Comparison of ENCODE assay signal across 8 mouse cellular contexts in the genomic region with DNA sequence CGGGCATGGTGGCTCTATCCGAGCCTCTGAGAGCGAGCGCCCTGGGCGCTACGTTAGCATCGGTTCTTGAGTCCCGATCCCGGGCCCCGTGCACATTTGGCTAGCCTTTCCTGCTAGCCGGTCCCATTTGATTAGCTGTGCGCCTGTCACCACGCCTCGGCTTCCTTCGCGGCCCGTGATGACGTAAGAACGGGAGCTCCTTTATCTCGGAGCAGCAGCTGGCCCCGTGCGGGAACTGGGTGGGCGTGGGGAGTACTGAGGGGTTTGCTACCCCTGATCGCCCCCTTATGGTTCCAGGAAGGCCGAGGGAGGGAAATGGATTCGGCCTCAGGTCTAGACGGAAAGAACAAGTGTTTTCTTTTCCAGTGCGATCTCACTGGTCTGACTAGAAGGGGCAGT. TPM values are rescaled to one million over a fixed set of nuclear protein-coding genes. Genes with fewer than 3 reads are reported as not detected.
DNase-seq lines count a peak whose midpoint lies in the region; ATAC-seq and TF ChIP-seq lines count a peak whose summit lies in the region.

No protein-coding gene starts in this region.

- H3K4me3 ChIP-seq in ES-E14 (ENCODE audit: insufficient read depth in 1 of 2, low read depth in 1 of 2, low read length in 2 of 2, poor library complexity in 1 of 2, severe bottlenecking in 1 of 2): peak overlapping the region; percentile 82 to 93
- peak overlapping the region; percentile 82 for H3K4me3 ChIP-seq in forebrain, embryonic 14.5 days (ENCODE audit: low read depth, low read length)
- peak overlapping the region; percentile 94 for H3K4me3 ChIP-seq in liver, embryonic 16.5 days (ENCODE audit: low read depth, low read length)
- peak overlapping the region; percentile 89 for H3K4me3 ChIP-seq in neural tube, embryonic 13.5 days

- peak; percentile 83 for DNase-seq in ES-E14 (ENCODE audit: low read depth, low spot score)
- DNase-seq in cerebellum, adult 11 months: peak; percentile 77
- DNase-seq in forebrain, embryonic 14.5 days (ENCODE audit: low spot score): peak; percentile 95
- peak; percentile 80 to 84 for DNase-seq in heart, postnatal 14 days
- peak; percentile 57 for DNase-seq in large intestine, adult 2 months (ENCODE audit: low read depth, low spot score)
- peak; percentile 70 for DNase-seq in telencephalon, adult 2 months (ENCODE audit: low read depth, low spot score)

- peaks cover 14% of the 10 kb centered on the region; the same call in 1 of the 2 replicates for H3K36me3 ChIP-seq in ES-E14 (ENCODE audit: control insufficient read depth, insufficient read depth, low read length, poor library complexity, severe bottlenecking)
- H3K36me3 ChIP-seq in forebrain, embryonic 14.5 days (ENCODE audit: control insufficient read depth, insufficient read depth, low read length): peaks cover 22% of the 10 kb centered on the region
- H3K36me3 ChIP-seq in liver, embryonic 16.5 days (ENCODE audit: control insufficient read depth, insufficient read depth): peaks cover 36% of the 10 kb centered on the region
- H3K36me3 ChIP-seq in neural tube, embryonic 13.5 days: peaks cover 28% of the 10 kb centered on the region

- WGBS in forebrain, embryonic 14.5 days: under 1% methylated on average over 28 of the region's 28 CpGs
- under 1% methylated on average over 28 of the region's 28 CpGs for WGBS in large intestine, adult 2 months
- WGBS in liver, embryonic 16.5 days (ENCODE audit: insufficient replicate concordance): under 1% methylated on average over 28 of the region's 28 CpGs
- under 1% methylated on average over 28 of the region's 28 CpGs for WGBS in neural tube, embryonic 13.5 days

- H3K9me3 ChIP-seq in ES-E14 (ENCODE audit: control insufficient read depth, insufficient read depth, low read depth, low read length): no peaks in the 10 kb centered on the region
- H3K9me3 ChIP-seq in forebrain, embryonic 14.5 days (replicated peaks; ENCODE audit: control insufficient read depth, low read length): no peaks in the 10 kb centered on the region
- no peaks in the 10 kb centered on the region for H3K9me3 ChIP-seq in liver, embryonic 16.5 days (replicated peaks; ENCODE audit: control insufficient read depth, low read length)
- no peaks in the 10 kb centered on the region for H3K9me3 ChIP-seq in neural tube, embryonic 13.5 days

- peak; percentile 90 for ATAC-seq in forebrain, embryonic 14.5 days
- ATAC-seq in liver, embryonic 16.5 days (ENCODE audit: low read depth): peak; percentile 81
- ATAC-seq in neural tube, embryonic 13.5 days (ENCODE audit: low read depth): peak; percentile 94

- peak overlapping the region; percentile 98 for H3K27ac ChIP-seq in ES-E14 (ENCODE audit: insufficient read depth, low read depth, low read length, poor library complexity, severe bottlenecking)
- peak overlapping the region; percentile 98 for H3K27ac ChIP-seq in forebrain, embryonic 14.5 days (ENCODE audit: low read depth, low read length)
- H3K27ac ChIP-seq in liver, embryonic 16.5 days (ENCODE audit: low read length): peak overlapping the region; percentile 100
- H3K27ac ChIP-seq in neural tube, embryonic 13.5 days (replicated peaks): peak overlapping the region; percentile 98

- in situ Hi-C loops in ES-E14 (cut with MboI; ENCODE audit: low sequenced_read_pairs in 2 of 2, unreplicated experiment in 2 of 2): no loop called here

- H3K9ac ChIP-seq in ES-E14 (ENCODE audit: insufficient read depth, low read depth, low read length, poor library complexity, severe bottlenecking): peak overlapping the region; percentile 94
- H3K9ac ChIP-seq in forebrain, embryonic 14.5 days (ENCODE audit: low read length): peak overlapping the region; percentile 85
- H3K9ac ChIP-seq in liver, embryonic 16.5 days (ENCODE audit: low read depth, low read length): peak overlapping the region; percentile 89
- peak overlapping the region; percentile 79 for H3K9ac ChIP-seq in neural tube, embryonic 13.5 days

- H3K4me1 ChIP-seq in ES-E14 (ENCODE audit: control insufficient read depth in 2 of 2, insufficient read depth in 2 of 2, low read length in 2 of 2, poor library complexity in 1 of 2): peaks cover 7 to 17% of the 10 kb centered on the region in 2 experiments
- peaks cover 11% of the 10 kb centered on the region for H3K4me1 ChIP-seq in forebrain, embryonic 14.5 days (ENCODE audit: control insufficient read depth, insufficient read depth, low read length)
- peaks cover 54% of the 10 kb centered on the region for H3K4me1 ChIP-seq in liver, embryonic 16.5 days (ENCODE audit: control insufficient read depth, low read depth, low read length)
- peaks cover 48% of the 10 kb centered on the region for H3K4me1 ChIP-seq in neural tube, embryonic 13.5 days (replicated peaks)

- intact Hi-C loops in heart, postnatal 14 days (cut with DNase I): no loop called here

- peak overlapping the region; percentile 69 for H3K4me2 ChIP-seq in forebrain, embryonic 14.5 days (ENCODE audit: low read length)
- peak overlapping the region; percentile 94 for H3K4me2 ChIP-seq in liver, embryonic 16.5 days (ENCODE audit: low read depth, low read length)
- H3K4me2 ChIP-seq in neural tube, embryonic 13.5 days: peak overlapping the region; percentile 65

- H3K27me3 ChIP-seq in forebrain, embryonic 14.5 days (replicated peaks; ENCODE audit: control insufficient read depth, insufficient read depth, low read length): no peaks in the 10 kb centered on the region
- no peaks in the 10 kb centered on the region for H3K27me3 ChIP-seq in liver, embryonic 16.5 days (ENCODE audit: control insufficient read depth, insufficient read depth, low read depth, low read length)
- H3K27me3 ChIP-seq in neural tube, embryonic 13.5 days: no peaks in the 10 kb centered on the region

TF ChIP-seq in ES-E14, 5 proteins besides CTCF, POLR2A, EP300 and RAD21:
- TF ChIP-seq ZNF384 (IDR thresholded peaks at IDR 0.05; ENCODE audit: low read depth, low read length) (no peak), CHD2 (IDR thresholded peaks at IDR 0.05; ENCODE audit: low read depth, low read length) (peak; percentile 9; the same call in 1 of the 2 replicates)

RNA-seq across cellular contexts. Expression of a gene that starts 0.6 kb away (rescaled TPM):
- 15.2 and 21.7 TPM in 2 replicates for total RNA-seq in ES-E14 (2012; rRNA removed)
- 178 and 191 TPM in 2 replicates for polyA plus RNA-seq in forebrain, embryonic 14.5 days (2014; fragmentation: Nextera tagmentation; extraction: Ambion mirVana)
- total RNA-seq in heart, postnatal 14 days (2021): 100 to 1,000 TPM; 207 to 217 TPM
- 76.0 and 77.7 TPM in 2 replicates for polyA plus RNA-seq in large intestine, adult 2 months (2012; rRNA removed)
- 224 and 231 TPM in 2 replicates for polyA plus RNA-seq in liver, embryonic 16.5 days (2015; fragmentation: Nextera tagmentation; extraction: Ambion mirVana)
- polyA plus RNA-seq in neural tube, embryonic 13.5 days (2015; fragmentation: Nextera tagmentation; extraction: Ambion mirVana): 153 and 154 TPM in 2 replicates

RNA-seq across cellular contexts. Expression of a gene that starts 11.9 kb away (rescaled TPM):
- not detected in 2 replicates for total RNA-seq in ES-E14 (2012; rRNA removed)
- polyA plus RNA-seq in forebrain, embryonic 14.5 days (2014; fragmentation: Nextera tagmentation; extraction: Ambion mirVana): not detected in 2 replicates
- not detected for total RNA-seq in heart, postnatal 14 days (2021)
- polyA plus RNA-seq in large intestine, adult 2 months (2012; rRNA removed): not detected in 2 replicates
- not detected in 2 replicates for polyA plus RNA-seq in liver, embryonic 16.5 days (2015; fragmentation: Nextera tagmentation; extraction: Ambion mirVana)
- polyA plus RNA-seq in neural tube, embryonic 13.5 days (2015; fragmentation: Nextera tagmentation; extraction: Ambion mirVana): not detected in 2 replicates

RNA-seq across cellular contexts. Expression of a gene that starts 23.6 kb away (rescaled TPM):
- total RNA-seq in ES-E14 (2012; rRNA removed): 0.18 and 0.26 TPM in 2 replicates
- 0.19 TPM in 1 of 2 replicates, not detected in the other for polyA plus RNA-seq in forebrain, embryonic 14.5 days (2014; fragmentation: Nextera tagmentation; extraction: Ambion mirVana)
- not detected for total RNA-seq in heart, postnatal 14 days (2021)
- not detected in 2 replicates for polyA plus RNA-seq in large intestine, adult 2 months (2012; rRNA removed)
- polyA plus RNA-seq in liver, embryonic 16.5 days (2015; fragmentation: Nextera tagmentation; extraction: Ambion mirVana): not detected in 2 replicates
- 0.17 TPM in 1 of 2 replicates, not detected in the other for polyA plus RNA-seq in neural tube, embryonic 13.5 days (2015; fragmentation: Nextera tagmentation; extraction: Ambion mirVana)

RNA-seq across cellular contexts. Expression of a gene that starts 38.6 kb away (rescaled TPM):
- 0.18 and 0.48 TPM in 2 replicates for total RNA-seq in ES-E14 (2012; rRNA removed)
- not detected in 2 replicates for polyA plus RNA-seq in forebrain, embryonic 14.5 days (2014; fragmentation: Nextera tagmentation; extraction: Ambion mirVana)
- not detected for total RNA-seq in heart, postnatal 14 days (2021)
- not detected in 2 replicates for polyA plus RNA-seq in large intestine, adult 2 months (2012; rRNA removed)
- polyA plus RNA-seq in liver, embryonic 16.5 days (2015; fragmentation: Nextera tagmentation; extraction: Ambion mirVana): 0.02 TPM in 1 of 2 replicates, not detected in the other
- polyA plus RNA-seq in neural tube, embryonic 13.5 days (2015; fragmentation: Nextera tagmentation; extraction: Ambion mirVana): not detected in 2 replicates

RNA-seq across cellular contexts. Expression of a gene that starts 52.8 kb away (rescaled TPM):
- 27.5 and 31.1 TPM in 2 replicates for total RNA-seq in ES-E14 (2012; rRNA removed)
- 33.5 and 43.0 TPM in 2 replicates for polyA plus RNA-seq in forebrain, embryonic 14.5 days (2014; fragmentation: Nextera tagmentation; extraction: Ambion mirVana)
- total RNA-seq in heart, postnatal 14 days (2021): 10 to 100 TPM; 48.9 to 51.1 TPM
- polyA plus RNA-seq in large intestine, adult 2 months (2012; rRNA removed): 20.5 and 34.0 TPM in 2 replicates
- polyA plus RNA-seq in liver, embryonic 16.5 days (2015; fragmentation: Nextera tagmentation; extraction: Ambion mirVana): 57.3 and 59.6 TPM in 2 replicates
- polyA plus RNA-seq in neural tube, embryonic 13.5 days (2015; fragmentation: Nextera tagmentation; extraction: Ambion mirVana): 45.5 and 50.5 TPM in 2 replicates

Comparison
In these comparisons a context has a peak if more than half of its experiments do, and no peak if none do; other contexts are left out.
1. Peak in every context shown above with its lines: DNase-seq, ATAC-seq, H3K4me3 ChIP-seq and H3K27ac ChIP-seq.